25 mouse cellular contexts compared by ENCODE assay signal in the genomic region with DNA sequence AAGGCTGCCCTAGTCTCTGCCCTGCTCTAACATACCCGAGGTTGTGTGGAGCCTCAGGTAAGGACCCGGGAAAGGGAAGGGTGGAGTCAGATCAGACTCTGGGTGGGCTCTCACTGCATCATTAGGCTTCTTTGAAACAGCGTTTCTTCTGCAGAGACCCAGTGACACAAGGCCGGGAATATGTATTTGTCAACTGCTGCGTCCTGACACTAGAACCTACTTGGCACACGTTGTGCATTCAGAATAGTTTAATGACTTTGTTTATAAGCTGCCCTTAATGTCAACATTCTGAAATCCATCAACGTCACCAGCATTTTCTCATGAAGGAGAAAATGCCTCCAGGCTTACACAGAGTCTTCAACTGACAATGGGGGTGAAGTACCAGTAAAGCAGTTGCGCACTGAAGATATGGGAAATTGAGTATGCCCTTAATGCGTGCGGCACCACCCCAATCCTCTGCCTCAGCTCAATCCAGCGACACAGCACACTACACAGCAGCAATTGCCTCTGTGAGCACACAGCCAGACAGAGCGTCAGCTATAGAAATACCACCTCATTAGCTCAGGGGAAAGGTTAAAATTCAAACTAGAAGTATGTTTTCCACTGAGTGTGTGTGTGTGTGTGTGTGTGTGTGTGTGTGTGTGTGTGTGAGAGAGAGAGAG.
DNase-seq lines count a peak whose midpoint lies in the region; ATAC-seq and TF ChIP-seq lines count a peak whose summit lies in the region.
"Had no signal": no experiment of that assay in that cellular context is flagged by ENCODE, and none has a peak within 500 bp of the region (broad histone marks: within the 10 kb centered on the region; RNA-seq: fewer than 3 reads in every experiment).

No protein-coding gene starts in this region.

- 51% methylated on average over 12 of the region's 12 CpGs for WGBS in hindbrain, embryonic 15.5 days
- WGBS in hindbrain, embryonic 11.5 days, result 69% methylated on average over 12 of the region's 12 CpGs
- WGBS in lung, embryonic 15.5 days, result 22% methylated on average over 12 of the region's 12 CpGs
- WGBS in hindbrain, postnatal 0 days, result 53% methylated on average over 12 of the region's 12 CpGs

- H3K4me2 ChIP-seq in hindbrain, embryonic 15.5 days, result no peak overlapping the region
- H3K4me2 ChIP-seq in hindbrain, embryonic 11.5 days (replicated peaks; ENCODE audit: low read depth, low read length), result no peak overlapping the region
- H3K4me2 ChIP-seq in lung, embryonic 15.5 days, result peak overlapping the region; percentile 2; the same call in 1 of the 2 replicates
- no peak overlapping the region for H3K4me2 ChIP-seq in hindbrain, postnatal 0 days (ENCODE audit: low read depth, low read length)
- H3K4me2 ChIP-seq: embryonic facial prominence, embryonic 13.5 days; forebrain, embryonic 15.5 days; heart, embryonic 12.5 days had no signal

- H3K4me3 ChIP-seq in hindbrain, embryonic 15.5 days, result no peak overlapping the region
- H3K4me3 ChIP-seq in hindbrain, embryonic 11.5 days (ENCODE audit: low read depth, low read length), result no peak overlapping the region
- no peak overlapping the region for H3K4me3 ChIP-seq in lung, embryonic 15.5 days
- no peak overlapping the region for H3K4me3 ChIP-seq in hindbrain, postnatal 0 days (ENCODE audit: low read length)
- H3K4me3 ChIP-seq: embryonic facial prominence, embryonic 13.5 days; erythroblast, embryonic 14.5 days; forebrain, embryonic 15.5 days; heart, embryonic 12.5 days; layer of hippocampus, adult 2 months had no signal

- H3K9ac ChIP-seq in hindbrain, embryonic 15.5 days, result no peak overlapping the region
- H3K9ac ChIP-seq in hindbrain, embryonic 11.5 days (ENCODE audit: low read depth, low read length), result no peak overlapping the region
- no peak overlapping the region for H3K9ac ChIP-seq in lung, embryonic 15.5 days
- H3K9ac ChIP-seq in hindbrain, postnatal 0 days (replicated peaks; ENCODE audit: low read length), result no peak overlapping the region
- H3K9ac ChIP-seq: embryonic facial prominence, embryonic 13.5 days; forebrain, embryonic 15.5 days; heart, embryonic 12.5 days had no signal

- no peaks in the 10 kb centered on the region for H3K9me3 ChIP-seq in hindbrain, embryonic 15.5 days
- H3K9me3 ChIP-seq in hindbrain, embryonic 11.5 days (ENCODE audit: control insufficient read depth, low read length), result no peaks in the 10 kb centered on the region
- no peaks in the 10 kb centered on the region for H3K9me3 ChIP-seq in lung, embryonic 15.5 days
- no peaks in the 10 kb centered on the region for H3K9me3 ChIP-seq in hindbrain, postnatal 0 days (ENCODE audit: low read length)
- H3K9me3 ChIP-seq: embryonic facial prominence, embryonic 13.5 days; forebrain, embryonic 15.5 days; G1E; heart, embryonic 12.5 days had no signal

- no peak overlapping the region for H3K27ac ChIP-seq in hindbrain, embryonic 15.5 days (replicated peaks)
- no peak overlapping the region for H3K27ac ChIP-seq in hindbrain, embryonic 11.5 days (ENCODE audit: low read depth, low read length)
- peak overlapping the region; percentile 74 for H3K27ac ChIP-seq in lung, embryonic 15.5 days
- no peak overlapping the region for H3K27ac ChIP-seq in hindbrain, postnatal 0 days
- H3K27ac ChIP-seq: embryonic facial prominence, embryonic 13.5 days; forebrain, embryonic 15.5 days; layer of hippocampus, adult 2 months had no signal

- intact Hi-C loops in left cerebral cortex, postnatal 14 days (cut with DNase I), result no loop called here

- H3K27me3 ChIP-seq in hindbrain, embryonic 15.5 days, result no peaks in the 10 kb centered on the region
- no peaks in the 10 kb centered on the region for H3K27me3 ChIP-seq in hindbrain, embryonic 11.5 days (ENCODE audit: control insufficient read depth, insufficient read depth, low read length)
- no peaks in the 10 kb centered on the region for H3K27me3 ChIP-seq in lung, embryonic 15.5 days
- no peaks in the 10 kb centered on the region for H3K27me3 ChIP-seq in hindbrain, postnatal 0 days (ENCODE audit: insufficient read depth, low read length)
- H3K27me3 ChIP-seq: CH12.LX; embryonic facial prominence, embryonic 13.5 days; forebrain, embryonic 15.5 days; heart, embryonic 12.5 days; Patski had no signal

- peak; percentile 63 for ATAC-seq in hindbrain, embryonic 15.5 days (ENCODE audit: low FRiP score, low read depth)
- no peak for ATAC-seq in hindbrain, embryonic 11.5 days (ENCODE audit: low FRiP score)
- peak; percentile 64 for ATAC-seq in lung, embryonic 15.5 days (ENCODE audit: borderline replicate concordance, extremely low read depth, low FRiP score, low TSS enrichment)
- ATAC-seq in hindbrain, postnatal 0 days, result peak; percentile 43; the same call in 1 of the 2 replicates
- ATAC-seq: forebrain, embryonic 15.5 days; intestine, postnatal 0 days; Patski had no signal

- no peak for DNase-seq in hindbrain, embryonic 11.5 days (ENCODE audit: low spot score)
- DNase-seq in lung, postnatal 14 days, result no peak
- peak; percentile 70 for DNase-seq in adipocyte (ENCODE audit: low spot score)
- DNase-seq in hindbrain, postnatal 0 days (ENCODE audit: low spot score), result no peak
- DNase-seq in left cerebral cortex, postnatal 14 days (ENCODE audit: low spot score in 2 of 2), result no peak
- DNase-seq: adrenal gland, adult 8-10 months; B cell, adult 2 months; cerebellum, adult 2 months; cerebellum, postnatal 25 days; embryo, embryonic 11 days; gastrocnemius, postnatal 10 days; heart, postnatal 10 days; kidney, postnatal 10 days; thymus, postnatal 36 days had no signal

- no peaks in the 10 kb centered on the region for H3K36me3 ChIP-seq in hindbrain, embryonic 15.5 days
- no peaks in the 10 kb centered on the region for H3K36me3 ChIP-seq in hindbrain, embryonic 11.5 days (ENCODE audit: control insufficient read depth, insufficient read depth, low read length)
- H3K36me3 ChIP-seq in lung, embryonic 15.5 days, result no peaks in the 10 kb centered on the region
- no peaks in the 10 kb centered on the region for H3K36me3 ChIP-seq in hindbrain, postnatal 0 days (ENCODE audit: insufficient read depth, low read length)
- H3K36me3 ChIP-seq: embryonic facial prominence, embryonic 13.5 days; forebrain, embryonic 15.5 days; G1E; heart, embryonic 12.5 days had no signal

- TF ChIP-seq CTCF in hindbrain, postnatal 0 days (IDR thresholded peaks at IDR 0.05; ENCODE audit: low read depth), result no peak

- no peaks in the 10 kb centered on the region for H3K4me1 ChIP-seq in hindbrain, embryonic 15.5 days (replicated peaks)
- H3K4me1 ChIP-seq in hindbrain, embryonic 11.5 days (replicated peaks; ENCODE audit: control insufficient read depth, insufficient read depth, low read length), result no peaks in the 10 kb centered on the region
- peaks cover 19% of the 10 kb centered on the region for H3K4me1 ChIP-seq in lung, embryonic 15.5 days
- H3K4me1 ChIP-seq in hindbrain, postnatal 0 days (ENCODE audit: insufficient read depth, low read length), result no peaks in the 10 kb centered on the region
- H3K4me1 ChIP-seq: forebrain, embryonic 15.5 days had no signal
